Mouse (Mus musculus) kidney, postnatal 25 days (tissue): ENCODE results near the gene Tead2.
"Not testable (repeated sequence)": the region's sequence is repeated elsewhere in the genome, so short reads cannot be mapped to it uniquely, and the experiment has no call there.

ENCODE experiments used
- DNase-seq, 2 experiments: peaks; one replicate each; pipeline ENCODE4 v3.0.0; 2021; ENCODE audit warnings: mixed read lengths in 2 of 2

The Tead2 gene

DNA sequence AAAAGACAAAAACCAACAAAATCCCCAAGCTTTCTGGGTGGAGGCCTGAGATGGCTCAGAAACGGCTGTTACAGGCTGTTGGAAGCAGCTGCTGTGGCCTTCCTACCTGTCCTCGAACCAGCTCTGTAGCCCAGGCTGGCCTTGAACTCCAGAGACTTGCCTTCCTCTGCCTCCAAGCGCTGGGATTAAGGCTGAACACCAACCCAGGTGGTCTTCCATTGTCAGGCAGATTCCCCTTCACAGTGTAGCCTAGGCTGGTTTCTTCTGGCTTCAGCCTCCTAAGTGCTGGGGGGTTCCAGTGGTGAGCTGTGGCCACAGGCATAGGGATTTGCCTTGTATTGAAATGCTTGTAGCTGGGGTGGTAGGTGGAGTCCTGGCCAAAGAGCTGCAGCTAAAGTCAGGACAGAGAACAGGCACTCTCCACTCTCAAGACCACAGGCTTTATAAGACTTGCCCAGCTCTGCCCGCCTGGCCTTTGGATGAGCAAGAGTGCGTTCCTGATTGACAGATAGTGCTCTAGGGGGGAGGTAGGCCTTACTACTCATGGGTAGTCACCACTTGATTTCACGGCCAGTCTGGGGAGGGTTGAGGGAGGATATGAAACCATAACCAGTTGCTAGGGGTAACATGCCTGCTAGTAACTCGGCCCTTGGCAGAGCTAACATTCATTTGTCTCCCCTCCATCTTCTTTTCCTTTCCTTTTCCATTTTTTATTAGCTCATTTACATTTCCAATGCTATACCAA, 14.1 kb downstream of the Tead2 start:
- DNase-seq = no peak

DNA sequence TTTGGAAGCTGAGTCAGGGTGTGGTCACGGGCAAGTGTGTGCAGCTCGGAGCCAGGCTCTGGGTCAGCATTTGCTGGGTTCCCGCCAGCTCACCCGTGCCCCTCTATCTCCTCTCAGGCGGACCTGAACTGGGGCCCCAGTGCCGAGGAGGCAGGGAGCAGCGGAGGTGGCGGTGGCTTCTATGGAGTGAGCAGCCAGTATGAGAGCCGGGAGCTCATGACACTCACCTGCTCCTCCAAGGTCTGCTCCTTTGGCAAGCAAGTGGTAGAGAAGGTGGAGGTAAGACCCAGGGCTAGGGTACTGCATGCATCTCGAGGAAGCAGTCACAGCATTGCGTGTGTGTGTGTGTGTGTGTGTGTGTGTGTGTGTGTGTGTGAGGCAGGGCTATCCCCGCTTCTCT, 15.6 kb downstream of the Tead2 start:
- no peak for DNase-seq

DNA sequence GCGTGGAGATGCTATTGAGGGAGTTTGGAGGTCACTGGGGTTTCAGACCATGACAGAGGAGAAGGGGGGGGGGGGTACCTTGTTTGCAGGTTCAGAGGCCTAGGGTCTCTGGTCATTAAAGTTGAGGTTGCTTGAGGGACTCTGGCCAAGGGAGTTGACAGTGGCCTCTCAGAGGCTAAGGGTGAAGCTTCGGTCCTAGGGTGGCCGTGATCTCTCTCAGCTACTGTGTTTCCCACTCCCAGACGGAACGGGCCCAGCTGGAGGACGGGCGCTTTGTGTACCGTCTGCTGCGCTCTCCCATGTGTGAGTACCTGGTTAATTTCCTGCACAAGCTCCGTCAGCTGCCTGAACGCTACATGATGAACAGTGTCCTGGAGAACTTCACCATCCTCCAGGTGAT, 16.4 kb downstream of the Tead2 start:
- DNase-seq = no peak

DNA sequence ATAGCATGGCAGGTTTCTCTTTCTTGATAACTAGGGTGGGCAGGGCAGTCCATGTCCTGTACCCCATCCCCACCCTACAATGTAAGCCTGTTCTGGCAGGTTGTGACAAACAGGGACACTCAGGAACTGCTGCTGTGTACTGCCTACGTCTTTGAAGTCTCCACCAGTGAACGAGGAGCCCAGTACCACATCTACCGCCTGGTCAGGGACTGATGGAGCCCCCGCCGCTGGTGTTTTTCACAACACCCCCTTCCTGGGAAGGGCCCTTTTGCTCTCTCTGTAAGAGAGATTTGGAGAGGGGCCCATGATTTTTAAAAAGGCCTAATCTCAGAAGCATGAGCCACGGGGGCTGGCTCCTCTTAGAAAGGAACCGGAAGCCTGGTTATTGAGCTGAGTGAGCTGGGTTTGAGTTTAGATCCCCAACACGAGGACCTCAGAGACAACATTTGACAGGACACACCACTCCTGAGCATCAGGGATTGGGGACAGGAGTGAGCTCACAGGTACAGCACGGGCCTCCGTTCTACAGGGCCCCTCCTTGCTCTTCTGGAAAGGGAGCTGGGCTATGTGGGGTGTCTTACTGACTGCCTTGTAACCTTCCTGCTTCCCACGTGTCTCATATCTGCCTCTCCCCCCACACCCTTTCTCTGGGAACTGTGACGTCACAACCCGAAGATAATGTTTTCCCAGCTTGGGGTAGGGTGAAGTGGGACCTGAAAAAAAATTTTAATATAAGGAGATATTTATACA, 17.3 kb downstream of the Tead2 start:
- no peak for DNase-seq

DNA sequence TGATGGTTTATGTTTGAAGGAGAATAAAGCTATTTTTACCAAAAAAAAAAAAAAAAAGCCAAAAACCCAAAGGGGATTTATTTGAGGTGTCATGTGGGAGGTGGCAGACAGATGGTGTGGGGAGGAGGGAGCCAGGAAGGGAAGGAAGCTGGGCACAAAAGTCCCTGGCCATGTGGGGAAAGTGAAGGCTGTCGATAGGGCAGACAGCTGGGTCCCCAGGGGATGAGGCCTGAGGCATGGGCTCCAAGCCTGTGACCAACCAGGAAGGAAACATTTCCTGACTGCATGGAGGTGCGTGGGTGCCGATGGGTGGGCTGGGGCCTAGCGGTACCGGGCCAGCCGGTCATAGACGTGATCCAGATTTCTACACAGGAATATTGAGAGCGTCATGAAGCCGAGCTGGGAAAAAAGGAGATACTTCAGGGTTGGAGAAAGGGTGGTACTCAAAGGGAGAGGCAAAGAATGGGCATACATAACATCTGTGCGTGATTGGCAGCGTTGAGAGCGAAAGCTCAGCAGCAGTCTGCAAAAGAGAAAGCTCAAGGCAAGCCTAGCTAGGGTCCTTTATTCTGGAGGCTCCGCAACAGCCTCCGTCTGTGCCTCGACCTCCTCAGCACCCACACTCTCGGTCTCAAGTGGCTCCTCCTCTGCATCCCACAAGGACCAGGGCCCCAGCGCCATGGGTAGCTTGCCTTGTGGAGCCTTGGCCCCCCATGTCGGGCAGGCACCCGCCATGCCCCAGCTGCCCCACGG, 18.2 kb downstream of the Tead2 start:
- DNase-seq = peak in 1 of 2 experiments; percentile 14

DNA sequence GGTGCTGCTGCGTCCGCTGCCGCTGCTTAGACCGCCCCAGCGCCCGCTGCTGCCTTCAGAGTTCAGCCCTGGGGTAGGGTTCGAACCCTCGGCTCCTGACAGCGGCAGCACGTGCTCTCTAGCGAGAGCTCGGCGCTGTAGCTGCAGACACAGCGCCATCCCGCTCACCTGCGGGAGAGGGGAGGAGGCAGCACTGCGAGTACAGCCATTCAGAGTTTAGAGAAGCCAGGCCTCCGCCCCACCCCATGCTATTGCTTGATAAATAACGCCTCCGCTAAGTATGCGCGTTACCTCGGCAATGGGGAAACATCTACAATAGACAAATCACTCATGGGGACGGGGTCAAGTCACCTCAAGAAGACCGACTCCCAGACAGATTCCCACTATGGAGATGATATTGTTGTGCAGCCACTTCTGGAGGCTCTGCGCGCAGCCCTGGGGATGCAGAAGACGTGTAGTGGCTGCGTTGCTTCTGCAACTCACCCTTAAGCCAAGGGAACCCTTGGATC, 18.8 kb downstream of the Tead2 start:
- no peak for DNase-seq

DNA sequence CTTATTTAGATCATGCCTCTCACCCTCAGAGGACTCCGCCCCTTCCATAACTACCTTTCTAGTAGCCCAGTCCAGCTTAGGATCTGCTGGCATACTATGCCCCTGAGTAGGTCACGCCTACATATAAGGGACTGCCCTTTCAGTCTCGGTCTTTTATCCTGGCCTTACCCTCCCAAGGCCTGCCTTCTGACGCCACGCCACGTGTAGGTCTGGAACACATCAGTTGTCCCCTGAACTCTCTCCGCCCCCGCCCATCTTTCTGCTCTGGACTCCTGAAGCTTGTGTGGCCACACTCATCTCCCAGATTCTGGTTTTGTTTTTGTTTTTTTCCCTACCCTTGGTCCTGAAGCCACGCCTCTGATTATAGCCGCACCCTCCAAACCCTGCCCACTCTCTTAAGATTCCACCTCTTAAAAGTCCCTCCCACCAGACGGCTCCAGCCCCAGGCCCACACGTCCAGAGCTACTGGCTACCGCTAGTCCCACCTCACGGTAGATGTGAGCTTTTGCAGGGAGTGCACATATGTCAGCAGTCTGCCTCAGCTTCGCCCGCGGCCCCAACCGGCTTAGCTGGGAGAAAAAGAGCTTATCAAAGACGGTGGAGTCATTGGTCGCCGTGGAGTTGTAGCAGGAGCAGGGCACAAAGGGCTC, 19.5 kb downstream of the Tead2 start:
- peak; percentile 35 to 52 for DNase-seq

DNA sequence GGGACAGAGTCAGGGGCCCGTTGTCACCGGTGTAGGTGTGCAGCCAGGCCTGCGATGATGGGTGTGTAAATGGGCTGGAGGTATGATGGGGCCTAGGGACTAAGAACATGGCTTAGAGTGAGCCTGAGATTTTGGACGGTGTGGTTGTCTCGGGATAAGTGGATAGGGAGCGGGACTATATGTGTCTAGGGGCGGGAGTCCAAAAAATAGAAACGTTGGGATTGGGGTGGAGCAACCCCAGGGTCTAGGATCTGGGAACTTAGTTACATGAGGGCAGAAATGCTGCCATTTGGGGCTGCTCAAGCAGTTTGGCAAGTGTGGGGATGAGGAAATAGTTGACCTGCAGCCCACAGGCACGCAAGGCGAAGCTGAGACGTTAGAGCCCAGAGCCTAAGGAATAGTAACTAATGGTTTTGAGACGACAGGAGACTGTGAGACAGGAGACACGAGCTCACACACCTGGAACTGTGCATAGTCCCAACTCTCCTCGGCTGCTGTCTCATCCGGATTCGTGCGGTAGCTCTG, 20.2 kb downstream of the Tead2 start:
- DNase-seq = no peak

DNA sequence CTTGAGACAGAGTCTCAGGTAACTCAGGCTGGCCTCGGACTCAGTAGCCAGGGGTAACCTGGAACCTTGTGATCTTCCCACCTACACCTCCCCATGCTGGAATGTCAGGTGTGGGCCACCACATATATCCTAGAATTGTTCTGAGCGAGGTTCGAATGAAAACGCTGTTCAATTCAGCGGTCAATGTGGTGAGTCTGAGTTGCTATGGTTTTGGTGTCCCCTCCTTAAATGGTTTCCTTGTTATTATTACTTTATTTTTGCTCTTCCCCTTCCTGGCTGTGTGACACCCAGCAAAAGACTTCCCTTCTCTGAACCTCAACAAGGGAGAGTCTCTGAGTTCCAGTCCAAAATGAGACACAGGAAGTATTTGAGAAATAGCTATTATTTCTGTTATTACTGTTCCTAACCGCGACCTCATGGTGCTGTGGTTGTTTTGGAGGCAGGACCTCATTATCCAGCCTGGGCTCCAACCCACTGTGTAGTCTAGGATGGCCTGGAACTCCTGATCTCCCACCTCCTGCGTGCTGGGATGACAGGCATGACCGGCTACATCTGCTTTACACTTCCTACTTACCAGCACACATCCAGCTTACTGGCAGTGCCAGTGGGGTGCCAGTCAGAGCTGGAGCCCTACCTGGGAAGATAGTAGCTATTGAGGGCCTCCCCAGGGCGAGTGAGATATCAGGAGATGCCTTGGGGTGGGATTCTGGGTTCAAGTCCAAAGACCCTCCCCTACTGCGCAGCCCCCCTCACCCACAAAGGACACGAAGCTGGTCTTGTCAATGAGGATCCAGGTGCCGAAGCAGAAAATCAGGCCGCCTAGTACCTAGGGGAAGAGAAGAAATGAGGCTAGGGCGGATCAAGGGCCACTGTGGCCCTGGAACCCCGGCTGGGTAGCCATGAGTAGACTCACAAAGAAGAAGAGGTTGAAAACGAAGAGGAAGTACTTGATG, 22.5 kb downstream of the Tead2 start:
- no peak for DNase-seq

DNA sequence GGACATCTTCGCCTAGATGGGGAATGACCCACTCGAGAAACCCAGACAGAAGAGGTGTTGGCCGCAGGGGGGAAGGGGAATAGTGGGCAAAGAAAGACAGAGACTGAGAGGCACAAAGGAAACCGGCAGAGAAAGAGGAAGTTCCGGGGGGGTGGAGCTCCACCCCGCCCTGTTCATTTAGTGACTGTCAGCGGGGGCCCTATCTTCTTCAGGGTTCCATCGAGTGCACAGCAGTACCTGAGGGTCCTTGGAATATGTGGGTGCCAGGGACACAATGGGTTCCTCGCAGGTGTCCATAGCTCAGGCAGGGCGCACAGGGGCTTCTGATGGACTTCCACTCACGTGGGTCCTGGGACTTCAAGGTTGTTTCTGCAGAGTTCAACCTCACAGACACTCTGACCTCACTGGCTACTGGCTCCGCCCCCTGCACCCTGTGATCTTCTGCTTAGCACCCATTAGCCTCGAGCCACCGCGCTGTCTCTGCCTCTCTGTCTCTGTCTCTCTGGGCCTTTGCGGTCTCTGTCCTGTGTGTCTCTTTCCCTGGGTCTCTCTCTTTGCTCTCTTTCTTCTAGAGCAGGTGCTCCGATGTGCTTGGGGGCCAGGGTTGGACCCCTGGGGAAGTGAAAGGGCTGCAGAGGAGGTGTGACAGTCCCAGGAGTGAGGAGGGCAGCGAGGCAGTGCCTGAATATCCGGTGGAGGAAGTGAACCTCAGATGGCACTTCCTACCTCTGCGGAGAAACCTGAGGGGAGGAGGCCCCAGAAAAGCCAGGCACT, 23.4 kb downstream of the Tead2 start, which contains the start of gene Cd37:
Cd37 (minus strand) TSS at position 393 of the 774 bp plus-strand sequence.
- no peak for DNase-seq

DNA sequence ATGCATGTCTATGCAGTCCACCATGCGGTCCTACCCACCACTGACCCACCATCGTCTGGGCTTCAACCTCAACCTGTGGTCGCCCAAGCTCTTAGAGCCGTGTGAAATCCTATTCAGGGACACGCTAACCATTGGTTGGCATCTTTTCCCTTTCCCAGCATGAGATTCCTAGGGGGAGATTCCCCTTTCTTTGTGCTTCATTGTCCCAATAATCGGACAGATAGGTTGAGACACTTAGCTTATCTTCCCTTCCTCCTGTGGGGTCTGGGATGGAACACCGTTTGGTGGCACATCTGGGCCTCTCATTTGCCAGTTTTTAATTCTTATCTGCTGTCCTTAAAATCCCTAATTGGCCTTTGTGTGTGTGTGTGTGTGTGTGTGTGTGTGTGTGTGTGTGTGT, 24.6 kb downstream of the Tead2 start:
- DNase-seq = no peak

DNA sequence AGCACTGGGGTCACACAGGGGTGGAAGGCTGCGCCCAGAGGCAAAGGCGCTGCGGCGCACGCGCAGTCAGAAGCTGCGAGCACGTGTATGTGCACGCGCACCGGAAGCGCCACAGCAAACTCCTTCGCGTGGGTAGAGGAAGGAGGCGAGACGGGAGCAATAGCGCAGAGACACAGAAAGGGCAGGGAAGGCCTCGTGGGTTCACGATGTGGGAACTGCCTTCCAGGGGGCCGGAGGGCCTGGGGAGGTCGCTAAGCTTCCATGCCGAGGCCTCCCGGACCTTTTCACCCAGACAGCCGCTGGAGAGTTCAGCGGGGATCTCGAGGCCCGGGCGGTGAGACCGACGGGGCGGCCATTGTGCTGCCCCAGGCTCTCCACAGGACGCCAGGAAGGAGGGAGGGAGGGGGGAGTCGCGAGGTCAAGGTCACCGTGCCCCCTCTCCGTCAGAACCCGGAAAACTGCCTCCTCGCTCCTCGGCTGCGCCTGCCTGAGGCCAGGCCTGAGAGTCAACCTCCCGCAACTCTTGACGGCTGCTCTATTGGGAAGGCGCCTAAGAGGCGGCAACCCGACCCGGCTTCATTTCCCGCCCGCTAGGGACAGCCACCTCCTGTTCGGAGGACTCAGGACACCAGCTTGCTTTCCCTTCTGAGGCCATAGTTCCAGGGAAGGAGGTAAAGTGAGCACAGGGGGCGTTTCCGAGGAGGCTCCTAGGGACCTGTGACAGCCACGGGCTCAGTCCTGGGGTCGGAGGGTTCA, 25.3 kb downstream of the Tead2 start, which contains the start of gene Slc6a16:
Slc6a16 (plus strand) TSS at position 453 of the 756 bp plus-strand sequence.
- peak; percentile 37 to 79 for DNase-seq

DNA sequence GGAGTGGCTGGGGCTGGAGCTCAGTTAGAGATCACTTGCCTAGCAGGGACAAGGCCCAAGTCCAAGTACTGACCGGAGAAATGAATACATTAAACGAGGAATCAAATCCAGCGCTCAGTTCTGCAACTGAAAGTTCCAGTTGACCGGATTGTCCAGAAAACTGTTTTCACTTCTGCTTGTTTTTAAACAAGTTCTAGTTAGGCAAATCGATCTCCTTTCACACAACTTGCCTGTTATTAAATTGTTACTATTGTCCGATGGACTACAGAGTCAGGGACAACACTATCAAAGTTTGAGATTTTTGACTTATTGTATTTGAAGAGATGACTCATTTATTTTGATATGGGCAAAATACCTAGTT, 25.8 kb downstream of the Tead2 start:
- no peak for DNase-seq

DNA sequence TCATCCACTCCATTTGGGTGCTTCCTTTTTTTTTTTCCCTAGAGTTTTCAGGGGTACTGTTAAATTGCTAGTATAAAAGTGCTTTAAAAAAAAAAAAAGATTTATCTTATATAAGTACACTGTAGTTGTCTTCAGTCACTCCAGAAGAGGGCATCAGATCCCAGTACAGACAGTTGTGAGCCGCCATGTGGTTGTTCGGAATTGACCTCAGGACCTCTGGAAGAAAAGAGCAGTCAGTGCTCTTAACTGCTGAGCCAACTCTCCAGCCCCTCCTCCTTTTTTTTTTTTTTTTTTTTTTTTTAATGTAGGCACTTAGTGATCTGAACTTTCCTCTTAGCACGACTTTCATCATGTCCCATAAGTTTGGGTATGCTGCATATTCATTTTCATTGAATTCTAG, 32.1 kb downstream of the Tead2 start:
- DNase-seq = no peak

DNA sequence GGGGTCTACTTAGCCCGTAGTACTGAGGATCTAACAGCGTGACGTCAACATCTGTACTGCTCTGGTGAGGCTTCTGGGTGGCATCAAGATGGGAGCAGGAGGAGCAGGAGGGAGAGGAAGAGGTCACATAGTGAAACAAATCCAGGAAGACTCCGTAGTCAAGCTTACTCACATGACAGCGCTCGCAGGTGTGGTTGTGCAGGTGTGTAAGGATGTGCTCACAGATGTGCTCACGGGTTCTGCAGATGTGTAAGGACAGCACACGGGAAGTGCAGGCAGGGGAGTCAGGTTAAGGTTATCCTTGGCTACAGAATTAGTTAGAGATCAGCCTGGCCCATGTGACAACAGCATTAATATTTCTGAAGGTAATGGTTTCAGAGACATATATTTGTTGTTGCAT, 38.3 kb downstream of the Tead2 start:
- DNase-seq = no peak

DNA sequence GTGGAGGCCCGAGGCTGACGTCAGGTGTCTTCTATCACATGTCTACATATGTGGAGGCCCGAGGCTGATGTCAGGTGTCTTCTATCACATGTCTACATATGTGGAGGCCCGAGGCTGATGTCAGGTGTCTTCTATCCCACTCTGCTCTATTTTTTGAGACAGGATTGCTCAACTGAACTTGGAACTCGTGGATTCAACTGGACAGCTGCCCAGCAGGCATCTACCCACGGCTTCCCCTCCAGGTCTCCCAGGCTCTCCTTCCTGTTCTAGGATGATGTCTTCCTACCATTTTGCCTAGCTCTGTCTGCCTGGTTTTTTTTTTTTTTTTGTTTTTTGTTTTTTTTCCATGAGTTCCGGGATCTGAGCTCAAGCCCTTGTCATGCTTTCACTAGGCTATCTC, 40.3 kb downstream of the Tead2 start:
- DNase-seq = not testable (repeated sequence)

DNA sequence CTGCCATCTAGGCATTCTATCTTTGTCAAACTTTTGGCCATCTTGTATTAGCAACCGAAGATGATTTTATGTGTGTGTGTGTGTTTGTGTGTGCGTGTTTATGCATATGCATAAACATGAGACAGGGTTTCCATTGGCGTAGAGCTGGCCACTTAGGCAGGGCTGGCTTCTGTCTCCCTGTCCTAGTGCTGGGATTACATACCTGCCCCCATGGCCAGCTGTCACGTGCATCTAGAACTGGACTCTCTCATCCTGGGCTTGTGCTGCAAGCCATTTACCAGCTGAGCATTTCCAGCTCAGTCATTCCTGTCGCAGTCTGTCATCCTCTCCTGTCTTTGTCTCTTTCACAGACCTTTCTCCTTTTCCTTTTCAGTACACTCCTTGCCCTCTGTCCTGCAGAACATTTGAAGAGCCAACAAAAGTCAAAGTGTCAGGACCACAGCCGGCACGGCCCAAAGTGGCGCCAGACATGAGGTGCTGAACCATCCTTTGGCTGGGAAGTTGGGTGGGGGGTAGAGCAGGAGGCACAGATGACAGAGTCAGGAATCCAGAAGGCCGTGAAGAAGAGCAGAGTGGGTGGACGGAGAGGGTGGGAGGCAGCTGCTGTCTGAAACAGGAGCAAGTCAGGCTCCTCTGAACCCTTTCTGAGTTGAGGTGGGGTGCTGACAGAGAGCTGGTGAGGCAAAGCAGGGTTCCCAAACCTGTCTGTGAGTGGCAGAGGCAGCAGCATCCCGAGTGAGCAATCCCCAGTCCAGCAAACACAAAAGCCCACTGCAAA, 41.7 kb downstream of the Tead2 start:
- no peak for DNase-seq

DNA sequence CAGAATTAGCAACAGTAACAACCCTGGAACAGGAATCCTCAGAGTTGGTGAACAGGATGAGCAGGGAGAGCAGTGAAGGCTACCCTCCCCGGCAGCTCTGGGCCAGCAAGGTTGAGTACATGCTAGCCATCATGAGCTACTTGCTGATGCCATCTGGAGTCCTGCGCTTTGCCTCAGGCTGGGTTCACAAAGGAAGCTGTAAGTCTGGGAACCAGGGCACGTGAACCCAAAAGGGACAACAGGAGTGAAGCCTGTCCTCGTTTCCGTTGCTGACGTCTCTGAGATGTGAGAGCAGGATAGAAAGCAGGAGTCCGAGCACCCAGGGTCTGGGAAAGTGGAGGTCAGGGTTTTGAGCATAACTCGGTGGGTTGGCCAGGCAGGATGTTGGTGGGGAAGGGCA, 43.7 kb downstream of the Tead2 start:
- no peak for DNase-seq

DNA sequence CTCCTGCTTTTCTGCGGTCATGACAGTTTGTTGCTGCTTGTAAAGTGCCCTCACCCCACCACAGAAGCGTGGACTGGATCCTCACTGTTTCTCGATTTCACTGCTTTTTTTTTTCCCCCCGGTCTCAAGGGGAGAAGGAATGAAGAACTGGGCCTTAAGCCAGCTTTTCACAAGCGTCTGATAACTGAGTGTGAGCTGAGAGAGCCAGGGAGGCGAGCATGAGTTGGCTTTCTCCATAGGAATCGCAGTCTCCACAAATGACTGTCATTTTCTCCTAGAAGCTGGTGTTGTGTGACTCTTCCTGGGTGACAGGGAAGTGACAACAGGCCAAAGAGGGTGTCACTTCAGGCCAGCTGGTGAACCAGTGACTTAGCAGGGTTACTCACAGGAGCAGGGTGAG, 46.7 kb downstream of the Tead2 start:
- no peak for DNase-seq
